Mouse (Mus musculus) midbrain, embryonic 12.5 days (tissue): ENCODE results near the gene Dap3. TPM values are rescaled to one million over a fixed set of nuclear protein-coding genes. Genes with fewer than 3 reads are reported as not detected.
"Not testable (repeated sequence)": the region's sequence is repeated elsewhere in the genome, so short reads cannot be mapped to it uniquely, and the experiment has no call there.

Experiments used
- ATAC-seq: fragments of 200-750 bp; cut with Nextera tagmentation; 2 replicates; pipeline ENCODE4 v1.8.0; 2017; ENCODE audit warnings: low read depth, moderate TSS enrichment, moderate library complexity; ENCODE audit not compliant: low FRiP score
- H3K27ac ChIP-seq: fragments of 300-500 bp; sonication (generic); replicated peaks from 2 replicates; pipeline ENCODE4 v1.5.1; 2016; ENCODE audit warnings: mild to moderate bottlenecking
- H3K27me3 ChIP-seq: fragments of 300-500 bp; sonication (generic); 2 replicates; pipeline ENCODE4 v1.6.1; 2016; ENCODE audit warnings: mild to moderate bottlenecking
- H3K36me3 ChIP-seq: fragments of 300-500 bp; sonication (generic); 2 replicates; pipeline ENCODE4 v1.6.1; 2016
- H3K4me1 ChIP-seq: fragments of 300-500 bp; sonication (generic); 2 replicates; pipeline ENCODE4 v1.6.1; 2016
- H3K4me2 ChIP-seq: fragments of 300-500 bp; sonication (generic); replicated peaks from 2 replicates; pipeline ENCODE4 v1.6.1; 2016; ENCODE audit warnings: mild to moderate bottlenecking, moderate library complexity
- H3K4me3 ChIP-seq: fragments of 300-500 bp; sonication (generic); 2 replicates; pipeline ENCODE4 v1.5.1; 2016; ENCODE audit warnings: mild to moderate bottlenecking
- H3K9ac ChIP-seq: fragments of 300-500 bp; sonication (generic); replicated peaks from 2 replicates; pipeline ENCODE4 v1.6.1; 2016; ENCODE audit warnings: mild to moderate bottlenecking, moderate library complexity
- H3K9me3 ChIP-seq: fragments of 300-500 bp; sonication (generic); 2 replicates; pipeline ENCODE4 v1.6.1; 2016; ENCODE audit warnings: mild to moderate bottlenecking
- WGBS: fragments of 180-500 bp; shearing (Covaris S2); methylation state at CpG from one replicate; pipeline ENCODE4 v1.1.7; 2016; 5-methylcytosine and 5-hydroxymethylcytosine counted together
- polyA plus RNA-seq: library from polyadenylated mRNA; unstranded; fragments of >200 nt; fragmentation: Nextera tagmentation; extraction: Ambion mirVana; gene quantifications from 2 replicates; pipeline ENCODE4 v1.2.1, GENCODE M21; 2016

Dap3 gene
- 124 and 137 TPM in 2 replicates for polyA plus RNA-seq

GRCm38 (mm10) chr3:88950576-88951326 is at the start of gene Dap3, which contains the start of gene Ash1l:
Gene Dap3 (minus strand): TSS chr3:88951181.
Gene Ash1l (plus strand): TSS chr3:88950622.
- ATAC-seq, result peak; percentile 83
- peak within 1 kb of the TSS; percentile 94 for H3K9ac ChIP-seq
- WGBS, result under 1% methylated on average over 39 of the region's 64 CpGs

GRCm38 (mm10) chr3:88992793-88993192 is 41.8 kb upstream of the Dap3 start:
- H3K4me3 ChIP-seq, result no peak overlapping the region
- H3K9me3 ChIP-seq, result no peaks in the 10 kb centered on the region
- H3K36me3 ChIP-seq, result 0 out of 2 replicates have a peak, but pooled peaks cover 8% of the 10 kb centered on the region
- H3K9ac ChIP-seq, result no peak overlapping the region
- WGBS, result 99% methylated on average over 2 of the region's 2 CpGs
- H3K27ac ChIP-seq, result no peak overlapping the region
- no peak for ATAC-seq
- no peak overlapping the region for H3K4me2 ChIP-seq
- H3K27me3 ChIP-seq, result no peaks in the 10 kb centered on the region
- H3K4me1 ChIP-seq, result no peaks in the 10 kb centered on the region

More at GRCm38 (mm10) chr3:88950576-88951326, at the start of gene Dap3, which contains the start of gene Ash1l:
- no peaks in the 10 kb centered on the region for H3K27me3 ChIP-seq
- peaks cover 32% of the 10 kb centered on the region for H3K4me1 ChIP-seq
- no peaks in the 10 kb centered on the region for H3K9me3 ChIP-seq
- peak within 1 kb of the TSS; percentile 73 for H3K4me2 ChIP-seq
- peak within 1 kb of the TSS; percentile 90 for H3K4me3 ChIP-seq
- peak within 1 kb of the TSS; percentile 99 for H3K27ac ChIP-seq
- no peaks in the 10 kb centered on the region for H3K36me3 ChIP-seq

- H3K27me3 ChIP-seq, result no peaks in the 10 kb centered on the region
- no peak overlapping the region for H3K4me3 ChIP-seq
- H3K4me1 ChIP-seq, result no peaks in the 10 kb centered on the region
- 66% methylated on average over 4 of the region's 4 CpGs for WGBS
- H3K9me3 ChIP-seq, result no peaks in the 10 kb centered on the region
- H3K4me2 ChIP-seq, result no peak overlapping the region
- H3K9ac ChIP-seq, result no peak overlapping the region
- H3K36me3 ChIP-seq, result peaks cover 50% of the 10 kb centered on the region
- ATAC-seq, result no peak
- H3K27ac ChIP-seq, result no peak overlapping the region
These were observed 33.0 kb upstream of the Dap3 start for GRCm38 (mm10) chr3:88983921-88984381.

GRCm38 (mm10) chr3:88981206-88982010 is 30.4 kb upstream of the Dap3 start:
- no peak for ATAC-seq
- 94% methylated on average over 8 of the region's 8 CpGs for WGBS
- no peak overlapping the region for H3K9ac ChIP-seq
- peaks cover 53% of the 10 kb centered on the region for H3K36me3 ChIP-seq
- no peak overlapping the region for H3K4me2 ChIP-seq
- no peak overlapping the region for H3K27ac ChIP-seq
- no peaks in the 10 kb centered on the region for H3K9me3 ChIP-seq
- H3K4me3 ChIP-seq, result no peak overlapping the region
- H3K27me3 ChIP-seq, result no peaks in the 10 kb centered on the region
- no peaks in the 10 kb centered on the region for H3K4me1 ChIP-seq

GRCm38 (mm10) chr3:88975012-88975411 is 24.0 kb upstream of the Dap3 start:
- no peak overlapping the region for H3K9ac ChIP-seq
- H3K27me3 ChIP-seq, result no peaks in the 10 kb centered on the region
- no peak overlapping the region for H3K4me2 ChIP-seq
- no peak for ATAC-seq
- peaks cover 6% of the 10 kb centered on the region for H3K36me3 ChIP-seq
- no peak overlapping the region for H3K4me3 ChIP-seq
- no peak overlapping the region for H3K27ac ChIP-seq
- H3K9me3 ChIP-seq, result no peaks in the 10 kb centered on the region
- H3K4me1 ChIP-seq, result no peaks in the 10 kb centered on the region
- 88% methylated on average over 2 of the region's 2 CpGs for WGBS

GRCm38 (mm10) chr3:88963211-88963610 is 12.2 kb upstream of the Dap3 start:
- H3K27me3 ChIP-seq, H3K9me3 ChIP-seq, H3K36me3 ChIP-seq, H3K9ac ChIP-seq, H3K4me1 ChIP-seq, H3K4me2 ChIP-seq, H3K4me3 ChIP-seq, H3K27ac ChIP-seq, ATAC-seq: not testable (repeated sequence)

GRCm38 (mm10) chr3:88953736-88954135 is 2.8 kb upstream of the Dap3 start:
- Histone ChIP-seq H3K4me2 (no peak overlapping the region), H3K36me3 (no peaks in the 10 kb centered on the region), H3K27ac (no peak overlapping the region), H3K9me3 (no peaks in the 10 kb centered on the region), H3K27me3 (no peaks in the 10 kb centered on the region), H3K4me1 (peaks cover 21% of the 10 kb centered on the region), H3K9ac (no peak overlapping the region), H3K4me3 (no peak overlapping the region)
- no peak for ATAC-seq

GRCm38 (mm10) chr3:88953246-88953645 is 2.3 kb upstream of the Dap3 start:
- Histone ChIP-seq H3K27me3 (no peaks in the 10 kb centered on the region), H3K4me2 (no peak overlapping the region), H3K36me3 (no peaks in the 10 kb centered on the region), H3K4me1 (peaks cover 25% of the 10 kb centered on the region), H3K4me3 (no peak overlapping the region), H3K9me3 (no peaks in the 10 kb centered on the region), H3K9ac (no peak overlapping the region), H3K27ac (no peak overlapping the region)
- WGBS, result 93% methylated on average over 4 of the region's 4 CpGs
- ATAC-seq, result no peak

GRCm38 (mm10) chr3:88951327-88951800 is 383 bp upstream of the Dap3 start:
- H3K27me3 ChIP-seq, result no peaks in the 10 kb centered on the region
- under 1% methylated on average over 5 of the region's 5 CpGs for WGBS
- peak overlapping the region; percentile 99 for H3K27ac ChIP-seq
- peak overlapping the region; percentile 90 for H3K4me3 ChIP-seq
- peaks cover 32% of the 10 kb centered on the region for H3K4me1 ChIP-seq
- ATAC-seq, result no peak
- H3K9me3 ChIP-seq, result no peaks in the 10 kb centered on the region
- peak overlapping the region; percentile 94 for H3K9ac ChIP-seq
- H3K36me3 ChIP-seq, result no peaks in the 10 kb centered on the region
- peak overlapping the region; percentile 73 for H3K4me2 ChIP-seq

GRCm38 (mm10) chr3:88949786-88950575 is 1.0 kb downstream of the Dap3 start:
- Histone ChIP-seq H3K27ac (peak overlapping the region; percentile 99), H3K36me3 (no peaks in the 10 kb centered on the region), H3K4me2 (peak overlapping the region; percentile 73), H3K4me1 (peaks cover 32% of the 10 kb centered on the region), H3K4me3 (peak overlapping the region; percentile 90), H3K27me3 (no peaks in the 10 kb centered on the region), H3K9me3 (no peaks in the 10 kb centered on the region), H3K9ac (peak overlapping the region; percentile 94)
- ATAC-seq, result peak; percentile 93
- under 1% methylated on average over 67 of the region's 92 CpGs for WGBS

- ATAC-seq, result no peak
- Histone ChIP-seq H3K4me1 (peaks cover 16% of the 10 kb centered on the region), H3K4me2 (no peak overlapping the region), H3K4me3 (no peak overlapping the region), H3K27me3 (no peaks in the 10 kb centered on the region), H3K9ac (no peak overlapping the region), H3K36me3 (peaks cover 21% of the 10 kb centered on the region), H3K27ac (no peak overlapping the region), H3K9me3 (no peaks in the 10 kb centered on the region)
- WGBS, result 97% methylated on average over 4 of the region's 4 CpGs
These were observed 6.9 kb downstream of the Dap3 start for GRCm38 (mm10) chr3:88944109-88944508.
